Comparison of ENCODE assay signal across 8 mouse cellular contexts in the genomic region with DNA sequence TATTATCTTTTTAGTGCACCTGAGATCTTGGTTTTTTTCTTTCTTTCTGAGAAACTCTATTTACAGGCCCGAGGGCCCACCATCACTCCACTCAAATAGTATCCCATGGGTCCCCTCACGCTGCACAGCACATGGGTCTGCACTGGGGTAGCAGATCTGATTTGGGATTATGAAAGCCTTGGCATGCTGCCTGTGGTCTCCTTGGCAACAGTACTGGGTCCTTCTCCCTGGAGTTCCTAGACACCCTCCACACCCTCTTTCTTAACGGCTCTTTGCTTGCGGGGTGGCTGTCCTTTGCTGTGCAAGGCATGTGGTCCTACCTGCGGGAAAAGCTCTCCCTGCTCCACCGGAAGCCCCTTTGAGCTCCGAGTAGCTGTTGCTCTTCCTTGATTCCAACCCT. TPM values are rescaled to one million over a fixed set of nuclear protein-coding genes. Genes with fewer than 3 reads are reported as not detected.
DNase-seq lines count a peak whose midpoint lies in the region; ATAC-seq lines count a peak whose summit lies in the region.

No protein-coding gene starts in this region.

- H3K27me3 ChIP-seq in hindbrain, embryonic 16.5 days (replicated peaks; ENCODE audit: control insufficient read depth, insufficient read depth, low read length), result no peaks in the 10 kb centered on the region
- H3K27me3 ChIP-seq in midbrain, embryonic 15.5 days (replicated peaks), result no peaks in the 10 kb centered on the region

- no peak overlapping the region for H3K4me3 ChIP-seq in hindbrain, embryonic 16.5 days (ENCODE audit: low read length)
- no peak overlapping the region for H3K4me3 ChIP-seq in midbrain, embryonic 15.5 days

- no peaks in the 10 kb centered on the region for H3K9me3 ChIP-seq in hindbrain, embryonic 16.5 days (ENCODE audit: control insufficient read depth, low read length)
- no peaks in the 10 kb centered on the region for H3K9me3 ChIP-seq in midbrain, embryonic 15.5 days

- peak overlapping the region; percentile 58; the same call in 1 of the 2 replicates for H3K27ac ChIP-seq in hindbrain, embryonic 16.5 days (ENCODE audit: low read depth, low read length)
- H3K27ac ChIP-seq in midbrain, embryonic 15.5 days, result 0 out of 2 replicates have a peak overlapping the region, but pooled peaks have one; percentile 3

- ATAC-seq in hindbrain, embryonic 16.5 days, result peak; percentile 38; the same call in 1 of the 2 replicates
- peak; percentile 44; the same call in 1 of the 2 replicates for ATAC-seq in midbrain, embryonic 15.5 days (replicated peaks)

- no peaks in the 10 kb centered on the region for H3K36me3 ChIP-seq in hindbrain, embryonic 16.5 days (ENCODE audit: control insufficient read depth, insufficient read depth, low read length)
- H3K36me3 ChIP-seq in midbrain, embryonic 15.5 days (replicated peaks), result no peaks in the 10 kb centered on the region

- 34% methylated on average over 7 of the region's 7 CpGs for WGBS in hindbrain, embryonic 16.5 days
- WGBS in midbrain, embryonic 15.5 days, result 36% methylated on average over 7 of the region's 7 CpGs

- peaks cover 19% of the 10 kb centered on the region for H3K4me1 ChIP-seq in hindbrain, embryonic 16.5 days (ENCODE audit: control insufficient read depth, insufficient read depth, low read depth, low read length)
- H3K4me1 ChIP-seq in midbrain, embryonic 15.5 days, result peaks cover 25% of the 10 kb centered on the region

- DNase-seq in frontal cortex, postnatal 36 days (ENCODE audit: low spot score in 2 of 2), result peak; percentile 16 to 51
- no peak for DNase-seq in frontal cortex, postnatal 25 days (ENCODE audit: low spot score in 2 of 2)
- DNase-seq in retina, postnatal 1 day, result peak; percentile 53
- no peak for DNase-seq in retina, embryonic 14.5 days (ENCODE audit: low spot score)
- DNase-seq in T-cell, adult 2 months (ENCODE audit: low spot score), result no peak
- no peak for DNase-seq in spleen, postnatal 36 days (ENCODE audit: low spot score in 2 of 2)

- H3K4me2 ChIP-seq in hindbrain, embryonic 16.5 days (ENCODE audit: low read length), result peak overlapping the region; percentile 27; the same call in 1 of the 2 replicates
- H3K4me2 ChIP-seq in midbrain, embryonic 15.5 days, result 0 out of 2 replicates have a peak overlapping the region, but pooled peaks have one; percentile 1

- H3K9ac ChIP-seq in hindbrain, embryonic 16.5 days (ENCODE audit: low read depth, low read length), result 0 out of 2 replicates have a peak overlapping the region, but pooled peaks have one; percentile 16
- H3K9ac ChIP-seq in midbrain, embryonic 15.5 days, result no peak overlapping the region

RNA-seq across cellular contexts. Expression of a gene that starts 14.1 kb away (rescaled TPM):
- polyA plus RNA-seq in hindbrain, embryonic 16.5 days (2015; fragmentation: Nextera tagmentation; extraction: Ambion mirVana), result 43.0 and 48.3 TPM in 2 replicates
- 48.3 and 51.8 TPM in 2 replicates for polyA plus RNA-seq in midbrain, embryonic 15.5 days (2015; fragmentation: Nextera tagmentation; extraction: Ambion mirVana)

Comparison
In these comparisons a context has a peak if more than half of its experiments do, and no peak if none do; other contexts are left out.
1. DNase-seq: peak in frontal cortex, postnatal 36 days (2 of 2) and retina, postnatal 1 day (single experiment); none in frontal cortex, postnatal 25 days (0 of 2), retina, embryonic 14.5 days (single experiment), T-cell, adult 2 months (single experiment) and spleen, postnatal 36 days (0 of 2).